Mouse (Mus musculus): ENCODE measurements around the gene Fcgrt. TPM values are rescaled to one million over a fixed set of nuclear protein-coding genes. Genes with fewer than 3 reads are reported as not detected.
A peak's percentile ranks its signal among the peaks of the same experiment; 100 is the strongest.

Gene Fcgrt
- polyA plus RNA-seq, 1 experiment: 67.2 TPM

- no peak overlapping the region for H3K4me2 ChIP-seq (ENCODE audit: low read depth)
- H3K4me3 ChIP-seq: no peak overlapping the region
- no peak overlapping the region for H3ac ChIP-seq (ENCODE audit: control insufficient read depth, insufficient read length)
- no peaks in the 10 kb centered on the region for H3K27me3 ChIP-seq (ENCODE audit: control insufficient read depth, insufficient read depth, insufficient read length)
- TF ChIP-seq POLR2AphosphoS2 (IDR thresholded peaks at IDR 0.05; ENCODE audit: insufficient read length, low read depth): no peak
- no peak for TF ChIP-seq TCF12 (IDR thresholded peaks at IDR 0.05; ENCODE audit: insufficient read depth, poor library complexity, severe bottlenecking)
- TF ChIP-seq MYOG (IDR thresholded peaks at IDR 0.05; ENCODE audit: control insufficient read depth in 1 of 3, insufficient read depth in 1 of 3, insufficient read length in 2 of 3, low read depth in 2 of 3): no peak
- no peak for TF ChIP-seq REST (IDR thresholded peaks at IDR 0.05; ENCODE audit: insufficient read depth, insufficient read length)
- no peak for TF ChIP-seq CEBPB (IDR thresholded peaks at IDR 0.05; ENCODE audit: insufficient read depth, poor library complexity, severe bottlenecking)
- no peak for TF ChIP-seq TCF3 (IDR thresholded peaks at IDR 0.05; ENCODE audit: insufficient read length, low read depth)
- no peak for TF ChIP-seq USF1 (IDR thresholded peaks at IDR 0.05; ENCODE audit: low read depth)
- TF ChIP-seq POLR2A (IDR thresholded peaks at IDR 0.05; ENCODE audit: insufficient read length, low read depth): no peak
- TF ChIP-seq MAX (IDR thresholded peaks at IDR 0.05; ENCODE audit: low read depth): no peak
- no peak for TF ChIP-seq MYOD1 (IDR thresholded peaks at IDR 0.05; ENCODE audit: control insufficient read depth in 1 of 3, insufficient read length in 2 of 3, low read depth in 2 of 3)
- TF ChIP-seq E2F4 (IDR thresholded peaks at IDR 0.05; ENCODE audit: insufficient read depth): no peak
- no peak for TF ChIP-seq SRF (IDR thresholded peaks at IDR 0.05; ENCODE audit: control insufficient read depth, insufficient read length, low read depth)
- no peaks in the 10 kb centered on the region for H3K79me2 ChIP-seq (ENCODE audit: control insufficient read depth, insufficient read depth)
- no peaks in the 10 kb centered on the region for H3K36me3 ChIP-seq (ENCODE audit: control insufficient read depth, insufficient read depth)
Observed at GRCm38 (mm10) chr7:45137171-45138006, 33.7 kb upstream of the Fcgrt start.

- Histone ChIP-seq H3K79me2 (ENCODE audit: control insufficient read depth, insufficient read depth) (no peaks in the 10 kb centered on the region), H3ac (ENCODE audit: control insufficient read depth, insufficient read length) (no peak within 1 kb of the TSS), H3K4me3 (peak within 1 kb of the TSS; percentile 28), H3K27me3 (ENCODE audit: control insufficient read depth, insufficient read depth, insufficient read length) (no peaks in the 10 kb centered on the region), H3K4me2 (ENCODE audit: low read depth) (peak within 1 kb of the TSS; percentile 84), H3K36me3 (ENCODE audit: control insufficient read depth, insufficient read depth) (no peaks in the 10 kb centered on the region)
- TF ChIP-seq REST (IDR thresholded peaks at IDR 0.05; ENCODE audit: insufficient read depth, insufficient read length): no peak
- peak; percentile 29 for TF ChIP-seq POLR2AphosphoS2 (IDR thresholded peaks at IDR 0.05; ENCODE audit: insufficient read length, low read depth)
- peak in 1 of 3 experiments; percentile 33 for TF ChIP-seq MYOG (IDR thresholded peaks at IDR 0.05; ENCODE audit: control insufficient read depth in 1 of 3, insufficient read depth in 1 of 3, insufficient read length in 2 of 3, low read depth in 2 of 3)
- no peak for TF ChIP-seq E2F4 (IDR thresholded peaks at IDR 0.05; ENCODE audit: insufficient read depth)
- TF ChIP-seq POLR2A (IDR thresholded peaks at IDR 0.05; ENCODE audit: insufficient read length, low read depth): peak; percentile 57
Observed at GRCm38 (mm10) chr7:45135993-45136567, 32.4 kb upstream of the Fcgrt start, which contains the start of the genes Gm45713 and Flt3l. Gm45713 (minus strand) TSS chr7:45136231. Flt3l (minus strand) TSS chr7:45136432.

- no peak overlapping the region for H3ac ChIP-seq (ENCODE audit: control insufficient read depth, insufficient read length)
- no peaks in the 10 kb centered on the region for H3K27me3 ChIP-seq (ENCODE audit: control insufficient read depth, insufficient read depth, insufficient read length)
- no peak for TF ChIP-seq E2F4 (IDR thresholded peaks at IDR 0.05; ENCODE audit: insufficient read depth)
- no peak for TF ChIP-seq MYOD1 (IDR thresholded peaks at IDR 0.05; ENCODE audit: control insufficient read depth in 1 of 3, insufficient read length in 2 of 3, low read depth in 2 of 3)
- TF ChIP-seq USF1 (IDR thresholded peaks at IDR 0.05; ENCODE audit: low read depth): no peak
- TF ChIP-seq TCF12 (IDR thresholded peaks at IDR 0.05; ENCODE audit: insufficient read depth, poor library complexity, severe bottlenecking): no peak
- TF ChIP-seq REST (IDR thresholded peaks at IDR 0.05; ENCODE audit: insufficient read depth, insufficient read length): no peak
- no peak for TF ChIP-seq MYOG (IDR thresholded peaks at IDR 0.05; ENCODE audit: control insufficient read depth in 1 of 3, insufficient read depth in 1 of 3, insufficient read length in 2 of 3, low read depth in 2 of 3)
- no peak for TF ChIP-seq TCF3 (IDR thresholded peaks at IDR 0.05; ENCODE audit: insufficient read length, low read depth)
- TF ChIP-seq POLR2AphosphoS2 (IDR thresholded peaks at IDR 0.05; ENCODE audit: insufficient read length, low read depth): no peak
- TF ChIP-seq MAX (IDR thresholded peaks at IDR 0.05; ENCODE audit: low read depth): no peak
- no peak for TF ChIP-seq SRF (IDR thresholded peaks at IDR 0.05; ENCODE audit: control insufficient read depth, insufficient read length, low read depth)
- no peak for TF ChIP-seq POLR2A (IDR thresholded peaks at IDR 0.05; ENCODE audit: insufficient read length, low read depth)
- TF ChIP-seq CEBPB (IDR thresholded peaks at IDR 0.05; ENCODE audit: insufficient read depth, poor library complexity, severe bottlenecking): no peak
- no peaks in the 10 kb centered on the region for H3K36me3 ChIP-seq (ENCODE audit: control insufficient read depth, insufficient read depth)
- H3K4me2 ChIP-seq (ENCODE audit: low read depth): peak overlapping the region; percentile 84
- H3K4me3 ChIP-seq: peak overlapping the region; percentile 28
- no peaks in the 10 kb centered on the region for H3K79me2 ChIP-seq (ENCODE audit: control insufficient read depth, insufficient read depth)
Observed at GRCm38 (mm10) chr7:45135370-45135769, 31.7 kb upstream of the Fcgrt start.

- H3K4me3 ChIP-seq: peak overlapping the region; percentile 28
- H3K36me3 ChIP-seq (ENCODE audit: control insufficient read depth, insufficient read depth): no peaks in the 10 kb centered on the region
- no peak overlapping the region for H3ac ChIP-seq (ENCODE audit: control insufficient read depth, insufficient read length)
- no peaks in the 10 kb centered on the region for H3K27me3 ChIP-seq (ENCODE audit: control insufficient read depth, insufficient read depth, insufficient read length)
- H3K79me2 ChIP-seq (ENCODE audit: control insufficient read depth, insufficient read depth): no peaks in the 10 kb centered on the region
- no peak for TF ChIP-seq REST (IDR thresholded peaks at IDR 0.05; ENCODE audit: insufficient read depth, insufficient read length)
- H3K4me2 ChIP-seq (ENCODE audit: low read depth): peak overlapping the region; percentile 84
Observed at GRCm38 (mm10) chr7:45134544-45135026, 30.9 kb upstream of the Fcgrt start.
